In the genomic region with DNA sequence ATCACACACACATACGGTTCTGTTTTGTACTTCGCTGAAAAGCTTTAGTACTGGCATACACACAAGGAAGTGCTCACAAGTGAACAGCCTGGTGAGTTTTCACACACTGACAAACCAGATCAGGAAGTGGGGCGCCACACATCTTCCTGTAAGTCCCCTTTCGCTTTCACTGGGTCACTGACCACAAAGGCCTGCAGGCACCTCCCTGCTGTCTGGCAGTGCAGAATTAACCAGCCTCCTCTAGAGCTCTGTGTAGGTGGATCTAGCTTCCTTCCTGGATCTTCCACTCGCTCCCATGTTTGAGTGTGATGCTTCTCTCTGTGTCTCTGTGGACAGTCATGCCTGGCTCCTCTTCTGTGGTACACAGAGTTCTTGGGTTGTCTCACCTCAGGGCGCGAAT, we compare ENCODE assay signal across 8 mouse cellular contexts. TPM values are rescaled to one million over a fixed set of nuclear protein-coding genes. Genes with fewer than 3 reads are reported as not detected.
A peak's percentile ranks its signal among the peaks of the same experiment; 100 is the strongest.
DNase-seq lines count a peak whose midpoint lies in the region; TF ChIP-seq lines count a peak whose summit lies in the region.

No protein-coding gene starts in this region.

- H3K4me3 ChIP-seq in kidney, adult 2 months (ENCODE audit: insufficient read depth, low read depth, low read length), result no peak overlapping the region
- peak overlapping the region; percentile 88 for H3K4me3 ChIP-seq in megakaryocyte, embryonic 14.5 days (replicated peaks)

- WGBS in kidney, adult 2 months, result 52% methylated on average over 7 of the region's 7 CpGs

- H3K27me3 ChIP-seq in kidney, adult 2 months (replicated peaks; ENCODE audit: control insufficient read depth, insufficient read depth, low read length), result no peaks in the 10 kb centered on the region
- peaks cover 77% of the 10 kb centered on the region for H3K27me3 ChIP-seq in megakaryocyte, embryonic 14.5 days (replicated peaks)

- no peaks in the 10 kb centered on the region for H3K36me3 ChIP-seq in kidney, adult 2 months (ENCODE audit: control insufficient read depth, insufficient read depth, low read length)
- H3K36me3 ChIP-seq in megakaryocyte, embryonic 14.5 days (replicated peaks; ENCODE audit: low read length), result peaks cover 3% of the 10 kb centered on the region

- H3K4me1 ChIP-seq in kidney, adult 2 months (ENCODE audit: control insufficient read depth, insufficient read depth, low read length), result peaks cover 4% of the 10 kb centered on the region; the same call in 1 of the 2 replicates
- H3K4me1 ChIP-seq in megakaryocyte, embryonic 14.5 days, result peaks cover 54% of the 10 kb centered on the region

- TF ChIP-seq POLR2A in kidney, adult 2 months (IDR thresholded peaks at IDR 0.05; ENCODE audit: low read depth, low read length), result no peak

- H3K9me3 ChIP-seq in megakaryocyte, embryonic 14.5 days, result peaks cover 22% of the 10 kb centered on the region

- peak; percentile 63 for DNase-seq in retina, postnatal 1 day
- no peak for DNase-seq in retina, embryonic 14.5 days (ENCODE audit: low spot score)
- DNase-seq in kidney, adult 2 months, result peak; percentile 80
- DNase-seq in thymus, postnatal 36 days, result peak; percentile 68 to 74
- no peak for DNase-seq in layer of hippocampus, adult 9-10 months (ENCODE audit: low spot score)
- DNase-seq in gastrocnemius, postnatal 25 days, result no peak
- no peak for DNase-seq in urinary bladder, adult 18-20 months (ENCODE audit: low spot score in 2 of 2)

- peak overlapping the region; percentile 70 for H3K27ac ChIP-seq in kidney, adult 2 months (ENCODE audit: insufficient read depth, low read depth, low read length)

- TF ChIP-seq CTCF in kidney, adult 2 months (conservative IDR thresholded peaks at IDR 0.05; ENCODE audit: insufficient read depth, insufficient read length, low read depth, low read length), result no peak

RNA-seq across cellular contexts. Expression of a gene that starts 20.4 kb away (rescaled TPM):
- 217 and 221 TPM in 2 replicates for polyA plus RNA-seq in kidney, adult 2 months (2012; rRNA removed)
- 5.6 TPM in 1 of 2 replicates, not detected in the other for polyA plus RNA-seq in megakaryocyte, embryonic 14.5 days (2012; ENCODE audit: insufficient read depth, low replicate concordance)
- total RNA-seq in gastrocnemius, postnatal 25 days (2021), result 10 to 100 TPM; 47.9 to 52.3 TPM

Comparison
In these comparisons a context has a peak if more than half of its experiments do, and no peak if none do; other contexts are left out.
1. DNase-seq: peak in retina, postnatal 1 day (single experiment), kidney, adult 2 months (single experiment) and thymus, postnatal 36 days (2 of 2); none in retina, embryonic 14.5 days (single experiment), layer of hippocampus, adult 9-10 months (single experiment), gastrocnemius, postnatal 25 days (single experiment) and urinary bladder, adult 18-20 months (0 of 2).
2. RNA of a gene that starts 20.4 kb away (polyA plus RNA-seq): 217 to 221 TPM in kidney, adult 2 months; 5.6 TPM in megakaryocyte, embryonic 14.5 days; every median in the first group is over 10 times any median in the second.